Mouse (Mus musculus): ENCODE measurements around the gene Gcgr. TPM values are rescaled to one million over a fixed set of nuclear protein-coding genes. Genes with fewer than 3 reads are reported as not detected.

Gcgr gene
- polyA plus RNA-seq, 1 experiment from 2014 or later, result not detected

- Histone ChIP-seq H3K27ac (ENCODE audit: low read depth, low read length) (no peak overlapping the region), H3K4me2 (ENCODE audit: low read depth, low read length, severe bottlenecking) (no peak overlapping the region), H3K27me3 (ENCODE audit: control insufficient read depth, insufficient read depth, low read length) (peaks cover 21% of the 10 kb centered on the region), H3K9ac (ENCODE audit: low read length) (no peak overlapping the region; the same call in 1 of the 2 replicates), H3K9me3 (ENCODE audit: control insufficient read depth, low read length) (no peaks in the 10 kb centered on the region), H3K4me3 (ENCODE audit: low read depth, low read length) (no peak overlapping the region), H3K36me3 (ENCODE audit: control insufficient read depth, insufficient read depth, low read length) (no peaks in the 10 kb centered on the region), H3K4me1 (replicated peaks; ENCODE audit: control insufficient read depth, insufficient read depth, low read length) (peaks cover 13% of the 10 kb centered on the region)
- ATAC-seq (replicated peaks; ENCODE audit: low FRiP score) (no peak), DNase-seq (ENCODE audit: low spot score) (no peak)
- WGBS, result 80% methylated on average over 3 of the region's 3 CpGs
Observed at GRCm38 (mm10) chr11:120535145-120535544, 4.6 kb downstream of the Gcgr start.

DNA sequence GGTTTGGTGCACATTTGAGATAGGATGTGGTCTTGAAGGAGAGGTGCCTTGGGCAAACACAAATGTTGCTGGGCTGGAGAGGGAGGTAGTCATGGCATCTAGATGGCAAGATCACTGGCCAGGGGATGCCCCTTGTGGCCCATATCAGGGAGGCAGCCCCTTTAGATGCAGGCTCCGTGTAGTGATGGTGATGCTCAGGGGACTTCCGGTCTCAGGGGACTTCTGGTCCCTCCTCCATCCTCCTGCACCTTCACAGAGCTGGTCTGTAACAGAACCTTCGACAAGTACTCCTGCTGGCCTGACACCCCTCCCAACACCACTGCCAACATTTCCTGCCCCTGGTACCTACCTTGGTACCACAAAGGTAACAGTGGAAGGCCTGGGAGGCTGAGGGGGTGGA, 5.3 kb downstream of the Gcgr start:
- peaks cover 11% of the 10 kb centered on the region for H3K4me1 ChIP-seq (replicated peaks; ENCODE audit: control insufficient read depth, insufficient read depth, low read length)
- no peak overlapping the region for H3K4me2 ChIP-seq (ENCODE audit: low read depth, low read length, severe bottlenecking)
- H3K27ac ChIP-seq (ENCODE audit: low read depth, low read length), result no peak overlapping the region
- ATAC-seq (replicated peaks; ENCODE audit: low FRiP score) (no peak), DNase-seq (ENCODE audit: low spot score) (no peak)
- no peak overlapping the region for H3K4me3 ChIP-seq (ENCODE audit: low read depth, low read length)
- WGBS, result 78% methylated on average over 3 of the region's 3 CpGs
- H3K9ac ChIP-seq (ENCODE audit: low read length), result no peak overlapping the region
- H3K27me3 ChIP-seq (ENCODE audit: control insufficient read depth, insufficient read depth, low read length), result peaks cover 14% of the 10 kb centered on the region
- H3K9me3 ChIP-seq (ENCODE audit: control insufficient read depth, low read length), result no peaks in the 10 kb centered on the region
- no peaks in the 10 kb centered on the region for H3K36me3 ChIP-seq (ENCODE audit: control insufficient read depth, insufficient read depth, low read length)

- Histone ChIP-seq H3K4me2 (ENCODE audit: low read depth, low read length, severe bottlenecking) (no peak overlapping the region), H3K9ac (ENCODE audit: low read length) (no peak overlapping the region), H3K27me3 (ENCODE audit: control insufficient read depth, insufficient read depth, low read length) (no peaks in the 10 kb centered on the region), H3K27ac (ENCODE audit: low read depth, low read length) (no peak overlapping the region), H3K4me3 (ENCODE audit: low read depth, low read length) (no peak overlapping the region), H3K36me3 (ENCODE audit: control insufficient read depth, insufficient read depth, low read length) (peaks cover 5% of the 10 kb centered on the region; the same call in 1 of the 2 replicates), H3K9me3 (ENCODE audit: control insufficient read depth, low read length) (no peaks in the 10 kb centered on the region), H3K4me1 (replicated peaks; ENCODE audit: control insufficient read depth, insufficient read depth, low read length) (peaks cover 7% of the 10 kb centered on the region)
- WGBS, result 85% methylated on average over 3 of the region's 3 CpGs
- DNase-seq (ENCODE audit: low spot score) (peak; percentile 38), ATAC-seq (replicated peaks; ENCODE audit: low FRiP score) (no peak)
Observed at GRCm38 (mm10) chr11:120538485-120538884, 8.0 kb downstream of the Gcgr start.

DNA sequence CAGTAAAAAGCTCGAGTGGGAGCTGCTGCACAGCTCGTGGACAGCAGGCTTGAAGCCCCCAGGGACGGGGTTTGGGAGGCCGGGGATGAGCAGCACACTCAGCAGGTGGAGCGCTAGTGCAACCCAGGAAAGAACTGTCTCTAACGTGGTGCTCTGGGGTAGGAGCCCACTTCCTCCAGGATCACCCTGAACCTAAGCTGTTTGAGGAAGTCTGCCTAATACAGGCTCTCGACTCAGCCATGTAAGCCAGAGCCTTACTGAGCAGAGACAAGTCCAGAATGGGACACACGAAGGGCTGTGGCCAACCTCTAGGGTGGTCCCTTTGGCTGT, 8.4 kb downstream of the Gcgr start:
- no peak for DNase-seq (ENCODE audit: low spot score)
- Histone ChIP-seq H3K4me1 (replicated peaks; ENCODE audit: control insufficient read depth, insufficient read depth, low read length) (peaks cover 7% of the 10 kb centered on the region), H3K27me3 (ENCODE audit: control insufficient read depth, insufficient read depth, low read length) (no peaks in the 10 kb centered on the region), H3K9me3 (ENCODE audit: control insufficient read depth, low read length) (no peaks in the 10 kb centered on the region), H3K9ac (ENCODE audit: low read length) (no peak overlapping the region), H3K4me2 (ENCODE audit: low read depth, low read length, severe bottlenecking) (no peak overlapping the region), H3K36me3 (ENCODE audit: control insufficient read depth, insufficient read depth, low read length) (peaks cover 8% of the 10 kb centered on the region; the same call in 1 of the 2 replicates), H3K4me3 (ENCODE audit: low read depth, low read length) (no peak overlapping the region), H3K27ac (ENCODE audit: low read depth, low read length) (no peak overlapping the region)
- no peak; the same call in 1 of the 2 replicates for ATAC-seq (replicated peaks; ENCODE audit: low FRiP score)
- 54% methylated on average over 8 of the region's 8 CpGs for WGBS

- H3K4me1 ChIP-seq (replicated peaks; ENCODE audit: control insufficient read depth, insufficient read depth, low read length), result peaks cover 7% of the 10 kb centered on the region
- peak overlapping the region; percentile 7; the same call in 1 of the 2 replicates for H3K9ac ChIP-seq (ENCODE audit: low read length)
- H3K4me3 ChIP-seq (ENCODE audit: low read depth, low read length), result no peak overlapping the region
- ATAC-seq (replicated peaks; ENCODE audit: low FRiP score) (peak; percentile 53; the same call in 1 of the 2 replicates), DNase-seq (ENCODE audit: low spot score) (peak; percentile 51)
- peaks cover 8% of the 10 kb centered on the region; the same call in 1 of the 2 replicates for H3K36me3 ChIP-seq (ENCODE audit: control insufficient read depth, insufficient read depth, low read length)
- no peak overlapping the region for H3K27ac ChIP-seq (ENCODE audit: low read depth, low read length)
- no peaks in the 10 kb centered on the region for H3K9me3 ChIP-seq (ENCODE audit: control insufficient read depth, low read length)
- no peak overlapping the region for H3K4me2 ChIP-seq (ENCODE audit: low read depth, low read length, severe bottlenecking)
- no peaks in the 10 kb centered on the region for H3K27me3 ChIP-seq (ENCODE audit: control insufficient read depth, insufficient read depth, low read length)
- WGBS, result 27% methylated on average over 10 of the region's 10 CpGs
Observed at GRCm38 (mm10) chr11:120539285-120540014, 9.0 kb downstream of the Gcgr start.

DNA sequence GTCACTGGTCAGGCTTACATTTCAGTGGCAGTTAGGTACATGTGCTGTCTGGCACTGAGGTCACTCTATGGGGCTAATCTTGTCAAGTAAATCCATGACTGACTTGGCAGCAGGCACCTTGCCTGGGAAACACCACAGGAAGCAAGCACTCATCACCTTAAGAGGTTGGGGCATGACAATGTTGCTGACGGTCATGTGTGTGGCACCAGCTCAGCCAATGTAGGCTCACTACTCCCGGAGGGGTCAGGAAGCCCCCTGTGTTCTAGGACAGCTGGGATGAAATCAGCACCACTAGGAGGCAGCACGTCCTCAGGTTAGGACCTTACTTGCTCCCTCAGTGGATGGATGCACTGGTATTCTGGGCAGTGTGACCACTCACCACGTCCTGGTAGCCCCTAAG, 11.4 kb downstream of the Gcgr start:
- H3K4me2 ChIP-seq (ENCODE audit: low read depth, low read length, severe bottlenecking), result no peak overlapping the region
- peaks cover 11% of the 10 kb centered on the region; the same call in 1 of the 2 replicates for H3K36me3 ChIP-seq (ENCODE audit: control insufficient read depth, insufficient read depth, low read length)
- no peaks in the 10 kb centered on the region for H3K27me3 ChIP-seq (ENCODE audit: control insufficient read depth, insufficient read depth, low read length)
- H3K4me1 ChIP-seq (replicated peaks; ENCODE audit: control insufficient read depth, insufficient read depth, low read length), result peaks cover 7% of the 10 kb centered on the region
- no peak for DNase-seq (ENCODE audit: low spot score)
- no peak overlapping the region for H3K4me3 ChIP-seq (ENCODE audit: low read depth, low read length)
- no peaks in the 10 kb centered on the region for H3K9me3 ChIP-seq (ENCODE audit: control insufficient read depth, low read length)
- whole genome bisulfite sequencing, result 43% methylated on average over 4 of the region's 4 CpGs
- ATAC-seq (replicated peaks; ENCODE audit: low FRiP score), result no peak
- no peak overlapping the region for H3K9ac ChIP-seq (ENCODE audit: low read length)
- H3K27ac ChIP-seq (ENCODE audit: low read depth, low read length), result no peak overlapping the region

DNA sequence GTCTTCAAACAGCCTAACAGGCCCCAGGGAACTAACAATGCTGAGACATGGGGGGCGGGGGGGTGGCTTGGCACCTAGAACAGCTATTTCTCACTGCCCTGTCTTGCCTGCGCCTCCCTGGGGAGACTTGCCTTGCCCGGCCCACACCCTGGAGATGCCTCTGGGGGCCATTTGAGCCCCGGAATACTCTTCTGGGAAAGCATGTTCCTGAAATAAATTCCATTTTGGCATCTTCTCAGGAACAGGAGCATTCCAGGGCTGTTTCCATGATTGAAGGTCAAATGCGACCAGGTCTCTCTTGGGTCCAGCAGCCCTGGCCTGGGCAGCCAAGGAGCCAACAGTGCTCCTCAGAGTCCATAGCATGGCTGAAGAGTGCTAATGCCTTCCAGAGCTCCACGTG, 11.9 kb downstream of the Gcgr start:
- 91% methylated on average over 6 of the region's 6 CpGs for WGBS
- no peaks in the 10 kb centered on the region for H3K27me3 ChIP-seq (ENCODE audit: control insufficient read depth, insufficient read depth, low read length)
- H3K9me3 ChIP-seq (ENCODE audit: control insufficient read depth, low read length), result no peaks in the 10 kb centered on the region
- H3K4me3 ChIP-seq (ENCODE audit: low read depth, low read length), result no peak overlapping the region
- H3K4me1 ChIP-seq (replicated peaks; ENCODE audit: control insufficient read depth, insufficient read depth, low read length), result peaks cover 7% of the 10 kb centered on the region
- no peak overlapping the region for H3K9ac ChIP-seq (ENCODE audit: low read length)
- no peak overlapping the region for H3K27ac ChIP-seq (ENCODE audit: low read depth, low read length)
- peaks cover 11% of the 10 kb centered on the region; the same call in 1 of the 2 replicates for H3K36me3 ChIP-seq (ENCODE audit: control insufficient read depth, insufficient read depth, low read length)
- DNase-seq (ENCODE audit: low spot score) (no peak), ATAC-seq (replicated peaks; ENCODE audit: low FRiP score) (no peak)
- H3K4me2 ChIP-seq (ENCODE audit: low read depth, low read length, severe bottlenecking), result no peak overlapping the region

DNA sequence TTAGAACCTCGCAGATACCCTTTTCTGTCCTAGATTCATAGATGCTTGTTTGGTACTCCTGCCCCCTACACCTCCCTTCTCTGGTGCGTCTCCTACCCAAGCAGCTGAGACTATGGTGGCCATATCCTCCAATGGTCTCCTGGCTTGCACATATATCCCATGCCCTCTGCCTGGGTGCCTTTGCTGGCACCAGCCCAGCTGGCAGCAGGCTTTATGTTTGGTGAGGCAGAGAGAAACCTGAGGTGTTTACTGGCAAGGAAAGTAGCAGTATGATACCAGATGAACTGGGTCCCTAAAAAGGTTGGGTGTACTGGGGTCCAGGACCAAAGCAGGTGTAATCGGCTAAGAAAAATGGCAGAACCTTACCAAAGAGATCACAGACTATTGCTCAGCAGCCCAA, 15.5 kb downstream of the Gcgr start:
- DNase-seq (ENCODE audit: low spot score) (no peak), ATAC-seq (replicated peaks; ENCODE audit: low FRiP score) (no peak)
- no peaks in the 10 kb centered on the region for H3K27me3 ChIP-seq (ENCODE audit: control insufficient read depth, insufficient read depth, low read length)
- no peaks in the 10 kb centered on the region for H3K9me3 ChIP-seq (ENCODE audit: control insufficient read depth, low read length)
- no peak overlapping the region for H3K9ac ChIP-seq (ENCODE audit: low read length)
- peaks cover 11% of the 10 kb centered on the region; the same call in 1 of the 2 replicates for H3K36me3 ChIP-seq (ENCODE audit: control insufficient read depth, insufficient read depth, low read length)
- no peak overlapping the region for H3K4me2 ChIP-seq (ENCODE audit: low read depth, low read length, severe bottlenecking)
- no peak overlapping the region for H3K27ac ChIP-seq (ENCODE audit: low read depth, low read length)
- peaks cover 3% of the 10 kb centered on the region; the same call in 1 of the 2 replicates for H3K4me1 ChIP-seq (replicated peaks; ENCODE audit: control insufficient read depth, insufficient read depth, low read length)
- WGBS, result 96% methylated on average over 3 of the region's 3 CpGs
- no peak overlapping the region for H3K4me3 ChIP-seq (ENCODE audit: low read depth, low read length)

- H3K4me3 ChIP-seq (ENCODE audit: low read depth, low read length), result no peak overlapping the region
- ATAC-seq (replicated peaks; ENCODE audit: low FRiP score) (no peak), DNase-seq (ENCODE audit: low spot score) (no peak)
- peaks cover 3% of the 10 kb centered on the region; the same call in 1 of the 2 replicates for H3K4me1 ChIP-seq (replicated peaks; ENCODE audit: control insufficient read depth, insufficient read depth, low read length)
- H3K4me2 ChIP-seq (ENCODE audit: low read depth, low read length, severe bottlenecking), result no peak overlapping the region
- WGBS, result 77% methylated on average over 2 of the region's 2 CpGs
- H3K9ac ChIP-seq (ENCODE audit: low read length), result no peak overlapping the region
- no peaks in the 10 kb centered on the region for H3K9me3 ChIP-seq (ENCODE audit: control insufficient read depth, low read length)
- no peak overlapping the region for H3K27ac ChIP-seq (ENCODE audit: low read depth, low read length)
- H3K36me3 ChIP-seq (ENCODE audit: control insufficient read depth, insufficient read depth, low read length), result peaks cover 11% of the 10 kb centered on the region; the same call in 1 of the 2 replicates
- H3K27me3 ChIP-seq (ENCODE audit: control insufficient read depth, insufficient read depth, low read length), result no peaks in the 10 kb centered on the region
Observed at GRCm38 (mm10) chr11:120547469-120547868, 17.0 kb downstream of the Gcgr start.
